Mouse (Mus musculus) lung, postnatal 25 days (tissue): Measurements from ENCODE around the gene Ckap5.
"Not testable (repeated sequence)": the region's sequence is repeated elsewhere in the genome, so short reads cannot be mapped to it uniquely, and the experiment has no call there.

Experiments
- DNase-seq: peaks from one replicate; pipeline ENCODE4 v3.0.0; 2022; ENCODE audit warnings: low spot score

Gene Ckap5

DNA sequence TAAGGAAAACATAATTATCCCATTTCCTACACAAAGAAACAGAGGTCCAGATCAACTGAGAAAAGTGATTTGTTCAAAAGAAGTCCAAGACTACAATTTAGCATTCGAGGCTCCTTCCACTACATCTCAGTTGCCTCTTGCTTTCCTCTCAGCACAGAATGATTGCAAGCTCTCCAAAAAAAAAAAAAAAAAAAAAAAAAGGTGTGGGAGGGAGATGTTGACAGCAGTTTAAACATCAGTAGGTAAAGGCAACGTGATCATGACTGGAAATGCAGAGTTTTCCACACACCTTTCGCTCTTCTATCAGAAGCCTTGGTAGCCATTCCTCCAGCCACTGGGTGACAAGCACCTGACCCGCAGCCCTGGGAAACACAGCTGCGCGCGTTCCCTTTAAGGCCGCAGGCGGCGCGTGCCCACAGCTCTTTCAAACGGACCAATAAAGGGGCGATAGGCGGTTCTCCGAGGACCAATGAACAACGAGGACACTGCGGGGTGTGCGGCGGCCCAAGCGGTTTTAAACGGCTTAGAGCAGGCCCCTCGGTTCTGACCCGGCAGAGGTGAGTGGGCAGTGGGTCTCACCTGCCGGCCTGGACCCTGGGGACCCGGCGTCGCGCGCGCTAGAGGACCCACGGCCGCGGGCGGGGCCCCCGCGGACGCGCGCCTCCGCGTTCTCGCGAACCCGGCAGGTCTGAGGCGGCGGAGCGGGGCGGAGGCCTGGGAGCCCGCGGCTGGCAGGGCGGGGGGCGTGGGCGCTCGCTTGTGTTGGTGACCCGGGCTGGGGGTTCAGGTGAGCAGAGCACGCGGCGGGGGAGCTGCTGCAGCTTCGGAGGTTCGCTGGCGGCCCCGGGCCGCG, at the start of gene Ckap5:
TSS of gene Ckap5 (plus strand) at position 469 of the 853 bp plus-strand sequence.
- peak; percentile 94 for DNase-seq

GRCm38 (mm10) chr2:91476841-91477240, 49.7 kb upstream of the Ckap5 start:
- DNase-seq: no peak

- DNase-seq: no peak
Observed at GRCm38 (mm10) chr2:91480399-91480801, 46.2 kb upstream of the Ckap5 start.

GRCm38 (mm10) chr2:91480805-91481514, 45.6 kb upstream of the Ckap5 start:
- peak; percentile 75 for DNase-seq

DNA sequence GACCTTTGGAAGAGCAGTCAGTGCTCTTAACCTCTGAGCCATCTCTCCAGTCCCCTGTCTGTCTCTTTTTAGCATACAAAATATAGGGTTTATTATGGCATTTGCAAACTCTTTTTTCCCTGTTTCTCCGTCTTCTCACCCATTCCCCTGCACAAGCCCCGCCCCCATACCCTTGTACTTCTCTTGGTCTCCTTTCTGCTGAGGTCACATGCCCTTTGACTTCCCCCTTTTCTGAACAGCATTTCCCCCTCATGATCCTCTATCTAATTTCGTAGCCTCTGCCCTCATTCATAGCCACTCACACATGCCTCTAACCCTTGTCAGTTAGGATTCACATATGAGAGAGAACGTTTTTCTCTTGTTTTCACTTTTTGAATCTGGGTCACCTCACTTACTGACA, 41.9 kb upstream of the Ckap5 start:
- peak; percentile 26 for DNase-seq

DNA sequence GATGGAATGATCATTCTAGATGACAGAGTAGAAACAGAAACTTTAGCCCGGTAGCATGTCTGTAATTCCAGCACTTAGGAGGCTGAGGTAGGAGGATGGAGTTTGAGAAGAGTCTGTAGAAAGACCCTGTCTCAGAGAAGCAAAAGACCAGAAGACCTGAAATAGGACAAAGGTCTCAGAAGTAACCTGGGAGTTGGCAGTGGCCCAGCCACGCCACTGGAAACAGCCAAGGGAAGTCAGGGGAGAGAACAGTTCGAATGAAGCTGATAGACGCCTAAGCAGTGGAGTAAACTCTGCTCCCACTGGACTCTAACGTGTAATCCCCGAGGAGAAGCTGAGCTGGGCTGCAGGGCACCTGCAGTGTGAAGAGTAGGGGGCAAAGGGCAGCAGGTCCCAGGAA, 41.3 kb upstream of the Ckap5 start:
- no peak for DNase-seq

DNA sequence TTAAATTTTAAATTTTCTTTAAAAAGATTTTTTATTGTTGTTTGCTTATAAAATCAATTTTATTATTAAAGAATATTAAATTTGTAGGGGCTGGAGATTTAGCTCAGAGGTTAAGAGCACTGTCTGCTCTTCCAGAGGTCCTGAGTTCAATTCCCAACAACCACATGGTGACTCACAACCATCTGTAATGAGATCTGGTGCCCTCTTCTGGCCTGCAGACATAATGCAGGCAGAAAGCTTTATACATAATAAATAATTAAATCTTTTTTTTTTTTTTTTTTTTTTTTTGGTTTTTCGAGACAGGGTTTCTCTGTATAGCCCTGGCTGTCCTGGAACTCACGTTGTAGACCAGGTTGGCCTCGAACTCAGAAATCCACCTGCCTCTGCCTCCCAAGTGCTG, 39.3 kb upstream of the Ckap5 start:
- peak; percentile 32 for DNase-seq

GRCm38 (mm10) chr2:91492071-91492635, 34.4 kb upstream of the Ckap5 start:
- DNase-seq: no peak

DNA sequence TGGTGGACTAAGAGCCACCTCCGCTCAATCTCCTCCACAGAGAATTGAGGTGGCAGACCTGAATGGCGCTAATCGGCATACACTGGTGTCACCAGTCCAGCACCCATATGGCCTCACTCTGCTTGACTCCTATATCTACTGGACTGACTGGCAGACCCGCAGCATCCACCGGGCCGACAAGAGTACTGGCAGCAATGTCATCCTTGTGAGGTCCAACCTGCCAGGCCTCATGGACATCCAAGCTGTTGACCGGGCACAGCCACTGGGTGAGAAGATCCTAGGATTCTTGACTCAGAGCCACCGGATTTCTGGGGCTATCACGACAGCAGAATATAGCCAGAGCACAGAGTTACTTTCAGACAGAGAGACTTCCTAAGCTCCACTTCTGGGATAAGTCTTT, 32.6 kb upstream of the Ckap5 start:
- DNase-seq: no peak

DNA sequence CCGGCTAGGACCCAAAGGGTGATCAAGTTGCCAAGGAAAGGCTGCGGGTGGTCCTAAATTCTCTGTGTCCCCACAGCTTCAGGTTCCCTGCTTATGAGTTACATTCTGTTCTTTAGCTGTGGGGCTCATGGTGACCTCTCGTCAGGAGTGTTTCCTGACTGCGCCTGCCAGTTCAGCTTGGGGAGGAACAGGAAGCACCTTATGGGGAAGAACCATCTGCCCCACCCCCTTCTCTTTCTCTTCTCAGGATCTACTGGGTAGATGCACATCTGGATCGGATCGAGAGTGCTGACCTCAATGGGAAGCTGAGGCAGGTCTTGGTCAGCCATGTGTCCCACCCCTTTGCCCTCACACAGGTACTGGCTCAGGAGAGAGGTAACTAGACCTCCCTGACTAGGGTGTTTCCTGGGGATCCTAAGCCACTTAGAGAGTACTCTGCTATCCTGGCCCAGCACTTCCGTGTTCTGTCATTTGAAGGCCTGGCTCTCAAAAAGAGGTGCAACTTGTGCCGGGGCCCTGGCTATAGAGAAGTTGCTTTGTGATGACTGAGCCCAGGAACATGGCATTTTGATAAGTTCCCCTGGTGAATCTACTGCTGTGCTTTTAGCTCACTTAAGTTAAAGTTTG, 28.4 kb upstream of the Ckap5 start:
- peak; percentile 16 for DNase-seq

- DNase-seq: no peak
Observed at GRCm38 (mm10) chr2:91508076-91508475, 18.5 kb upstream of the Ckap5 start.

GRCm38 (mm10) chr2:91517186-91517585, 9.4 kb upstream of the Ckap5 start:
- DNase-seq: peak; percentile 29

DNA sequence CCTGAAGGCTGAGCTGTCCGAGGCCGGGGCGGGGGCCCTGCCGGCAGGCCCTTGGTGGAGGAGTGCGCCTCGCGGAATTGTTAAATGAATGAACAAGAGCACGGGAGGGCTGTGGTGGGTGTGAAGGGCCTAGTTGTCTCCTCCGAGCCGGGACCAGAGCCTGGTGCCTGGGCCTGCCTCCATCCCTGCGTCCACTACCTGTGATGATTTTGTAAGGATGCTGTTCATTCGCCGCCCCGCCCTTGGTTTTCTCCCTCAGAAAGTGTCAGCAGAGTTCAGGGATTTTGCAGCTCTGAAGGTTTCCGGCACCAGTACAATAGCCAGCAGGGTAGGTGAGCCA, 555 bp downstream of the Ckap5 start:
- DNase-seq: no peak

DNA sequence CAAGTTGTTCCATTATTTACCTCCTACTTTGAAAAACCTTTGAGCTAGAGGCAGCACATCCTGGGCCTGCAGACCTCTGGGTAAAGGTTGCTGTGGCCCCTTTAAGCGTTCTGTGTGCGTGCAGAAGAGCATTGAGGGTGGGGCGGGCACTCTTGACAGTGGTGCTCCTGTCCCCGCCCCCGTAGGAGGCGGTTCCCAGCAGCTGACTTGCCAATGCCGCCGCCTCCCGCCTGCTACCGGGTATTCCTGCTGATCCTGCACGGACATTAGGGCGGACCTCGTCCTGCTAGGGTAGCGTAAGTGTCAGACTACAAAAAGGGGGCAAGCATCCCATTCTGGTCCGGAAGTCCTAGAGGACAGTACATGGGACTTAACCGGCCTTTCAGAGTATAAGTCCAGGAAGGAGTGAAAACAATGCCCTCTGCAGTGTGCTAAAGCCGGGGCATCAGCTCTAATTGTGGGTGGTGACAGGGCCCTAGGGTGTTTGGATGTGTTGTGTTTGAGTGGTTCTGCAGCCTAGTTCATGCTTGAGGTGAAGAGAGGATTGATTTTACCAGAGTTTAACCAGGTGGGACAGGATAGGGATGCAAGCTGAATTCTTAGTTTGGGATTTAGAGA, 11.1 kb downstream of the Ckap5 start:
- peak; percentile 93 for DNase-seq

- DNase-seq: no peak
Observed at GRCm38 (mm10) chr2:91568125-91568524, 41.6 kb downstream of the Ckap5 start.

DNA sequence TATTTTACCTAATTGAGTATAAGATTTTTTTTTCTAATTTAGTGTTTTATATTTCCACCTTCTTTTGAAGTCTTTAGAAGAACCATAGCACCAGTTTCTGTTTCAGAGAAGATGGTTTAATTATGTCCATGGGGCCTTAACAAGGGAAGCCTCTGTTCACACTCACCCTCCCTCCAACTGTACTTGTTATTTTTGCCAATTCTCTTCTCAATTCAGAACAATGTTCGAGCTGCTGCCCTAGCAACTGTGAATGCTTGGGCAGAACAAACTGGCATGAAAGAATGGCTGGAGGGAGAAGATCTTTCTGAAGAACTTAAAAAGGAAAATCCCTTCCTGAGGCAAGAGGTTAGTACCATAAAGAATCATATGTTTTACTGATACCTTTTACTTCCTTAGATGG, 54.3 kb downstream of the Ckap5 start:
- no peak for DNase-seq

GRCm38 (mm10) chr2:91586242-91586641, 59.7 kb downstream of the Ckap5 start:
- peak; percentile 21 for DNase-seq

GRCm38 (mm10) chr2:91600475-91600874, 73.9 kb downstream of the Ckap5 start:
- DNase-seq: no peak

DNA sequence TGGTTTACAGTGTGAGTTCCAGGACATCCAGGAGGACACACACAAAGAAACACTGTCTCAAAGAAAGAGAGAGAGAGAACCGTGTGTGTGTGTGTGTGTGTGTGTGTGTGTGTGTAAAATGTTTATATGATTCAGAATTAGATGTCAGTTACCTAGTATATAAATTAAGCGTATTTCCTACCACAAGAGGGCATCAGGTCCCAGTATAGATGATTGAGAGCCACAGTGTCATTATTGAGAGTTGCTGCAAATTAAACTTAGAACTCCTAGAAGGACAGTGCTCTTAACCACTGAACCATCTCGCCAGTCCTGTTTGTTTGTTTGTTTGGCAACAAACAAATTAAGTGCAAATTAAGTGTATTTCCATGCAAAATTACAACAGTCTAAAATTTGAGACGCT, 75.8 kb downstream of the Ckap5 start:
- DNase-seq: no peak

GRCm38 (mm10) chr2:91609370-91609769, 82.8 kb downstream of the Ckap5 start:
- not testable (repeated sequence) for DNase-seq

DNA sequence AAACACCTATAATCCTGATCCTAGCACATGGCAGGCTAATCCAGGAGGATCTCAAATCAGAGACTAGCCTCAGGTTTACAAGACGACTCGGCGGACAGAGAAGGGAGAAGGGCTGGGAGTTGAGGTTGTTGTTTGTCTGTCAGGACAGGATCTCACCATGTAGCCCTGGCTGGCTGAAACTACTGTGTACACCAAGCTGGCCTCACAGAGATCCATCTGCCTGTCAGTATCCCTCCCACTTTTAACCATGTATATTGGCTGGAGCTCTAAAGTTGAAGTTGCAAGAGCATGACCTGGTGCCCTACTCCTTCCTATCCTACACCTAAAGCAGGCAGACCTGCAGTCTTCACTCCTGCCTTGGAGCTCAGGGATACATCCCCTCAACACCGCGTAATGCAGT, 95.8 kb downstream of the Ckap5 start:
- no peak for DNase-seq

DNA sequence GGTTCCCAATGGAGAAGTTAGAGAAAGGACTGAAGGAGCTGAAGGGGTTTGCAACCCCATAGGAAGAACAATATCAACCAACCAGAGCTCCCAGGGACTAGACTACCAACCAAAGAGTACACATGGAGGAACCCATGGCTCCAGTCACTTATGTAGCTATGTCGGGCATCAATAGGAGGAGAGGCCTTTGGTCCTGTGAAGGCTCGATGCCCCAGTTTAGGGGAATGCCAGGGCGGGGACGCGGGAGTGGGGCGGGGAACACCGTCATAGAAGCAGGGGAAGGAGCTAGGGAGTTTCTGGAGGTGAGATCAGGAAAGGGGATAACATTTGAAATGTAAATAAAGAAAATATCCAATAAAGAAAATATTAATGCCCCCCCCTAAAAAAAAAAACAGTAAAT, 96.8 kb downstream of the Ckap5 start:
- DNase-seq: not testable (repeated sequence)
